Mouse (Mus musculus) spleen, postnatal 14 days (tissue): ENCODE data around the gene Gm44965.

ENCODE experiments used
- DNase-seq, 2 experiments: peaks; one replicate each; pipeline ENCODE4 v3.0.0; 2021 to 2022; ENCODE audit warnings: low spot score in 2 of 2

The Gm44965 gene

GRCm38 (mm10) chr6:48593158-48594042, at the start of gene Gm44965, which contains the start of gene Repin1:
Gene Gm44965 (plus strand): TSS chr6:48593941.
Gene Repin1 (plus strand): TSS chr6:48593883.
- DNase-seq = peak; percentile 44 to 64

GRCm38 (mm10) chr6:48545251-48545650, 48.5 kb upstream of the Gm44965 start:
- DNase-seq = no peak

- no peak for DNase-seq
These were observed 47.5 kb upstream of the Gm44965 start for GRCm38 (mm10) chr6:48546271-48546670.

GRCm38 (mm10) chr6:48546858-48547257, 46.9 kb upstream of the Gm44965 start:
- DNase-seq = no peak

- DNase-seq = no peak
These were observed 45.4 kb upstream of the Gm44965 start for GRCm38 (mm10) chr6:48548314-48548713.

- DNase-seq = peak in 1 of 2 experiments; percentile 29
These were observed 40.8 kb upstream of the Gm44965 start for GRCm38 (mm10) chr6:48552918-48553317.

- no peak for DNase-seq
These were observed 39.9 kb upstream of the Gm44965 start for GRCm38 (mm10) chr6:48553819-48554218.

- DNase-seq = peak; percentile 64 to 73
These were observed 39.2 kb upstream of the Gm44965 start, which contains the start of gene Lrrc61 for GRCm38 (mm10) chr6:48554280-48555103. Gene Lrrc61 (plus strand): TSS chr6:48554796.

- DNase-seq = no peak
These were observed 38.4 kb upstream of the Gm44965 start for GRCm38 (mm10) chr6:48555104-48555890.

GRCm38 (mm10) chr6:48555956-48556355, 37.8 kb upstream of the Gm44965 start:
- no peak for DNase-seq

GRCm38 (mm10) chr6:48565693-48566310, 27.9 kb upstream of the Gm44965 start:
- DNase-seq = no peak

GRCm38 (mm10) chr6:48566312-48566711, 27.4 kb upstream of the Gm44965 start:
- no peak for DNase-seq

GRCm38 (mm10) chr6:48568036-48568984, 25.4 kb upstream of the Gm44965 start:
- DNase-seq = no peak

- no peak for DNase-seq
These were observed 24.5 kb upstream of the Gm44965 start for GRCm38 (mm10) chr6:48569065-48569807.

- DNase-seq = no peak
These were observed 21.7 kb upstream of the Gm44965 start for GRCm38 (mm10) chr6:48572014-48572413.

GRCm38 (mm10) chr6:48572572-48573061, 21.1 kb upstream of the Gm44965 start, which contains the start of gene Rarres2:
Gene Rarres2 (minus strand): TSS chr6:48572789.
- DNase-seq = no peak

- no peak for DNase-seq
These were observed 20.5 kb upstream of the Gm44965 start for GRCm38 (mm10) chr6:48573280-48573679.

GRCm38 (mm10) chr6:48573981-48574380, 19.8 kb upstream of the Gm44965 start:
- DNase-seq = no peak

- no peak for DNase-seq
These were observed 15.0 kb upstream of the Gm44965 start for GRCm38 (mm10) chr6:48578736-48579135.
